Mouse (Mus musculus): ENCODE results near the gene Vmn1r2. TPM values are rescaled to one million over a fixed set of nuclear protein-coding genes. Genes with fewer than 3 reads are reported as not detected.
"Not testable (repeated sequence)": the region's sequence is repeated elsewhere in the genome, so short reads cannot be mapped to it uniquely, and the experiment has no call there.

Gene Vmn1r2
- polyA plus RNA-seq, 1 experiment from 2014 or later: not detected

- H3K9ac ChIP-seq (ENCODE audit: low read length); H3K36me3 ChIP-seq (ENCODE audit: control insufficient read depth, insufficient read depth, low read length); H3K9me3 ChIP-seq (replicated peaks; ENCODE audit: control insufficient read depth, low read length); H3K4me3 ChIP-seq (replicated peaks; ENCODE audit: low read length); ATAC-seq (ENCODE audit: insufficient read depth, low FRiP score); H3K27ac ChIP-seq (ENCODE audit: low read length); H3K4me1 ChIP-seq (ENCODE audit: control insufficient read depth, insufficient read depth, low read length); H3K4me2 ChIP-seq (ENCODE audit: low read depth, low read length); H3K27me3 ChIP-seq (ENCODE audit: control insufficient read depth, insufficient read depth, low read length): not testable (repeated sequence)
- 82% methylated on average over 1 of the region's 1 CpGs for WGBS
These were observed 18.1 kb downstream of the Vmn1r2 start, which contains the start of gene Vmn1r3 for GRCm38 (mm10) chr4:3185258-3185657. Vmn1r3 (minus strand) TSS chr4:3185358.

DNA sequence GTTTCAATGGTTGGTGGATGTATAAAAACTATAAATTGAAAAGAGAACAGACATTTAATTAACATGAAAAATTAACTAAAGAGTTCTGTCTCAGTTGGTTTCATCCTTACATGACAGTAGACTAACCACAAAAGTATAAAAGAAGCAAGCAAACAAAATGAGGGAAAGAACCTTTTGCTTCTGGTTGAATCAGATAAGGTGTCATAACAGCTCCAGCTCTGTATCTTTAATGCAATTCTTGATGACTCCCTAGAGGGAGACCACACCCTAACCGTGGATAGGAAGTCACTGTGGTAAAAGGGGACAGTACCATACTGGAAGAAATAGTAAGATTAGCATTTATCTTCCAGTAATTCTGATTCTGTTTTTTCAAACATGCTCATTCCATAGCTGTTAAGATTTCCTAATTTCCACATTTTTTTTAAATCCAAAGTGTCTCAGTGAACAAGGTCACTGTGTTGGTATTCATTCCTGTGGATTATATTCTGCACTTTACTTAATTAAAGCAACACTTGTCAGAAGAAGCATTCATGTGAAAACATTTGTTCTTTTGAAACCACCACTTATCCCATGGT, 42.6 kb downstream of the Vmn1r2 start:
- H3K4me2 ChIP-seq (ENCODE audit: low read depth, low read length); ATAC-seq (ENCODE audit: insufficient read depth, low FRiP score): not testable (repeated sequence)
- 63% methylated on average over 1 of the region's 1 CpGs for WGBS

DNA sequence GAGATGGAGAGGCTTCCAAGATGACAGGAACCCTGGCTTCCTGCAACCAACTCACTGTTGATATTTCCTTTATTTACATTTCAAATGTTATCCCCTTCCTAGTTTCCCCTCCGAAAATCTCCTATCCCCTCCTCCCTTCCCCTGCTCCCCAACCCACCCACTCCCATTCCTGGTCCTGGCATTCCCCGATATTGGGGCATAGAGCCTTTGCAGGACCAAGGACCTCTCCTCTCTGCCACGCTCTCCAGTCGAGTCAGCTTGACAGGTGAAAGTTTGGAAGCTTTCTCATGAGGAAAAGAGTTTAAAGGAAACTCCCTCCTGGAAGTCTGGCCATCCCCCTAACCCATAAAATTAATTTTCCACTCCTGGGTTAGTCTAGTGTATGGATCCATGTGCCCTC, 46.2 kb downstream of the Vmn1r2 start:
- not testable (repeated sequence) for H3K27ac ChIP-seq (ENCODE audit: low read length); H3K4me1 ChIP-seq (ENCODE audit: control insufficient read depth, insufficient read depth, low read length); H3K27me3 ChIP-seq (ENCODE audit: control insufficient read depth, insufficient read depth, low read length); H3K4me3 ChIP-seq (replicated peaks; ENCODE audit: low read length); ATAC-seq (ENCODE audit: insufficient read depth, low FRiP score); H3K9me3 ChIP-seq (replicated peaks; ENCODE audit: control insufficient read depth, low read length); H3K9ac ChIP-seq (ENCODE audit: low read length); H3K36me3 ChIP-seq (ENCODE audit: control insufficient read depth, insufficient read depth, low read length); H3K4me2 ChIP-seq (ENCODE audit: low read depth, low read length)
- WGBS: 34% methylated on average over 3 of the region's 4 CpGs

More for the DNA sequence above, 42.6 kb downstream of the Vmn1r2 start:
- not testable (repeated sequence) for H3K4me3 ChIP-seq (replicated peaks; ENCODE audit: low read length); H3K9ac ChIP-seq (ENCODE audit: low read length); H3K9me3 ChIP-seq (replicated peaks; ENCODE audit: control insufficient read depth, low read length); H3K27ac ChIP-seq (ENCODE audit: low read length); H3K36me3 ChIP-seq (ENCODE audit: control insufficient read depth, insufficient read depth, low read length); H3K27me3 ChIP-seq (ENCODE audit: control insufficient read depth, insufficient read depth, low read length); H3K4me1 ChIP-seq (ENCODE audit: control insufficient read depth, insufficient read depth, low read length)

DNA sequence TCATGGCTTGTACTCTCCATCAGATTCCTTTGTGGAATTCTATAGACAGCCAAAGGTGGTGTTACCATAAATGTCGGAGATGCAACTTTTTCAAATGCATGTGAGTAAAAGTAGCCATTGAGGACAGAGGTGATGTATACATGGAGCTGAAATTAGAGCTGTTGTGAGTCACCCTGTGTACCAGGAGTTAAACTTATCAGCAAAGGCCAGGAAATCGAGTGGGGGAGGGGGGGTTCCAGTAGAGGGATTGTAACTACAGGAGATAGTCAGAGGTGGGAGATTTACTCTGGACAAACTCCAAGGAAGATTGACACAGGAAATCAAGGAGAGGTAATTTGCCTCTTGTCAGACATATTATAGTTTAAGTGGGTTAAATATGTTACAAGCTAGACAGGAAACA, 49.3 kb downstream of the Vmn1r2 start:
- not testable (repeated sequence) for ATAC-seq (ENCODE audit: insufficient read depth, low FRiP score); H3K36me3 ChIP-seq (ENCODE audit: control insufficient read depth, insufficient read depth, low read length); H3K9me3 ChIP-seq (replicated peaks; ENCODE audit: control insufficient read depth, low read length); H3K4me1 ChIP-seq (ENCODE audit: control insufficient read depth, insufficient read depth, low read length); H3K9ac ChIP-seq (ENCODE audit: low read length); H3K4me2 ChIP-seq (ENCODE audit: low read depth, low read length); H3K4me3 ChIP-seq (replicated peaks; ENCODE audit: low read length); H3K27ac ChIP-seq (ENCODE audit: low read length); H3K27me3 ChIP-seq (ENCODE audit: control insufficient read depth, insufficient read depth, low read length)
- 70% methylated on average over 2 of the region's 2 CpGs for WGBS

Other genes with a start within 250 kb of the Vmn1r2 start
- not detected in 2 replicates for gene Vmn1r3, start 18.0 kb downstream of the Vmn1r2 start, polyA plus RNA-seq (2015; fragmentation: Nextera tagmentation; extraction: Ambion mirVana)